Mouse (Mus musculus) small intestine, adult 2 months (tissue): Measurements from ENCODE around the gene Gda.

ENCODE experiments used
- CTCF ChIP-seq: fragments of 200-500 bp; IDR thresholded peaks from 2 replicates; pipeline ENCODE4 v1.5.1; 2012; ENCODE audit warnings: low read depth, mild to moderate bottlenecking, control low read depth, inconsistent platforms, low read length, moderate library complexity, mixed read lengths; ENCODE audit not compliant: insufficient replicate concordance, insufficient read length; ENCODE audit errors: extremely low read depth
- POLR2A ChIP-seq: fragments of 200-500 bp; IDR thresholded peaks from 2 replicates; pipeline ENCODE4 v1.6.1; 2012; ENCODE audit warnings: low read depth, mild to moderate bottlenecking, control low read depth, inconsistent platforms, low read length, moderate library complexity

GRCm38 (mm10) chr19:21436566-21436965 is 36.7 kb downstream of the Gda start:
- no peak for TF ChIP-seq POLR2A
- TF ChIP-seq CTCF = no peak
